Mouse (Mus musculus) limb, embryonic 15.5 days (tissue): ENCODE data around the gene Nostrin. TPM values are rescaled to one million over a fixed set of nuclear protein-coding genes. Genes with fewer than 3 reads are reported as not detected.

ENCODE experiments used
- ATAC-seq: fragments of 200-750 bp; cut with Nextera tagmentation; 2 replicates; pipeline ENCODE4 v1.8.0; 2017; ENCODE audit warnings: low read depth, moderate TSS enrichment; ENCODE audit not compliant: insufficient number of reproducible peaks, low FRiP score, low TSS enrichment
- H3K27ac ChIP-seq: fragments of 300-500 bp; sonication (generic); 2 replicates; pipeline ENCODE4 v1.5.1; 2015; ENCODE audit warnings: moderate library complexity, mild to moderate bottlenecking, inconsistent platforms
- H3K27me3 ChIP-seq: fragments of 300-500 bp; sonication (generic); 2 replicates; pipeline ENCODE4 v1.6.1; 2015; ENCODE audit warnings: inconsistent platforms
- H3K36me3 ChIP-seq: fragments of 300-500 bp; sonication (generic); 2 replicates; pipeline ENCODE4 v1.6.1; 2015; ENCODE audit warnings: inconsistent platforms
- H3K4me1 ChIP-seq: fragments of 300-500 bp; sonication (generic); 2 replicates; pipeline ENCODE4 v1.6.1; 2015; ENCODE audit warnings: inconsistent platforms
- H3K4me2 ChIP-seq: fragments of 300-500 bp; sonication (generic); 2 replicates; pipeline ENCODE4 v1.6.1; 2015; ENCODE audit warnings: mild to moderate bottlenecking, inconsistent platforms
- H3K4me3 ChIP-seq: fragments of 300-500 bp; sonication (generic); 2 replicates; pipeline ENCODE4 v1.5.1; 2015; ENCODE audit warnings: mild to moderate bottlenecking, inconsistent platforms
- H3K9ac ChIP-seq: fragments of 300-500 bp; sonication (generic); 2 replicates; pipeline ENCODE4 v1.6.1; 2015; ENCODE audit warnings: inconsistent platforms
- H3K9me3 ChIP-seq: fragments of 300-500 bp; sonication (generic); 2 replicates; pipeline ENCODE4 v1.6.1; 2016; ENCODE audit warnings: inconsistent platforms
- WGBS: fragments of 180-500 bp; shearing (Covaris S2); methylation state at CpG from one replicate; pipeline ENCODE4 v1.1.7; 2015; 5-methylcytosine and 5-hydroxymethylcytosine counted together
- polyA plus RNA-seq: library from polyadenylated mRNA; unstranded; fragments of >200 nt; fragmentation: Nextera tagmentation; extraction: Ambion mirVana; gene quantifications from 2 replicates; pipeline ENCODE4 v1.2.1, GENCODE M21; 2015

The Nostrin gene
- polyA plus RNA-seq, 1 experiment from 2014 or later, result 1.0 TPM

GRCm38 (mm10) chr2:69158907-69159306, 23.3 kb downstream of the Nostrin start:
- Histone ChIP-seq H3K9ac (no peak overlapping the region), H3K9me3 (no peaks in the 10 kb centered on the region)
- no peak for ATAC-seq

GRCm38 (mm10) chr2:69170395-69171077, 34.9 kb downstream of the Nostrin start:
- no peak for ATAC-seq
- H3K9me3 ChIP-seq, result no peaks in the 10 kb centered on the region
- WGBS, result 50% methylated on average over 9 of the region's 9 CpGs
- no peaks in the 10 kb centered on the region for H3K27me3 ChIP-seq
- H3K4me3 ChIP-seq, result no peak overlapping the region
- H3K36me3 ChIP-seq, result no peaks in the 10 kb centered on the region
- H3K9ac ChIP-seq, result no peak overlapping the region
- H3K4me2 ChIP-seq, result no peak overlapping the region
- no peaks in the 10 kb centered on the region for H3K4me1 ChIP-seq
- H3K27ac ChIP-seq, result no peak overlapping the region

More at GRCm38 (mm10) chr2:69158907-69159306, 23.3 kb downstream of the Nostrin start:
- Histone ChIP-seq H3K27ac (no peak overlapping the region), H3K27me3 (no peaks in the 10 kb centered on the region), H3K4me3 (no peak overlapping the region), H3K36me3 (no peaks in the 10 kb centered on the region), H3K4me1 (no peaks in the 10 kb centered on the region), H3K4me2 (no peak overlapping the region)

GRCm38 (mm10) chr2:69175296-69175695, 39.7 kb downstream of the Nostrin start:
- H3K27ac ChIP-seq, result no peak overlapping the region
- no peaks in the 10 kb centered on the region for H3K27me3 ChIP-seq
- H3K9ac ChIP-seq, result no peak overlapping the region
- ATAC-seq, result no peak
- no peak overlapping the region for H3K4me3 ChIP-seq
- H3K9me3 ChIP-seq, result no peaks in the 10 kb centered on the region
- no peaks in the 10 kb centered on the region for H3K36me3 ChIP-seq
- no peaks in the 10 kb centered on the region for H3K4me1 ChIP-seq
- 77% methylated on average over 5 of the region's 5 CpGs for WGBS
- H3K4me2 ChIP-seq, result no peak overlapping the region

GRCm38 (mm10) chr2:69179721-69180120, 44.1 kb downstream of the Nostrin start:
- Histone ChIP-seq H3K27ac (no peak overlapping the region), H3K36me3 (no peaks in the 10 kb centered on the region), H3K27me3 (no peaks in the 10 kb centered on the region), H3K4me1 (no peaks in the 10 kb centered on the region), H3K4me3 (no peak overlapping the region), H3K4me2 (no peak overlapping the region), H3K9ac (no peak overlapping the region), H3K9me3 (no peaks in the 10 kb centered on the region)
- no peak for ATAC-seq
- 81% methylated on average over 4 of the region's 4 CpGs for WGBS

GRCm38 (mm10) chr2:69187990-69188389, 52.4 kb downstream of the Nostrin start:
- peaks cover 2% of the 10 kb centered on the region; the same call in 1 of the 2 replicates for H3K36me3 ChIP-seq
- no peaks in the 10 kb centered on the region for H3K27me3 ChIP-seq
- H3K4me2 ChIP-seq, result no peak overlapping the region
- H3K9ac ChIP-seq, result no peak overlapping the region
- H3K4me1 ChIP-seq, result no peaks in the 10 kb centered on the region
- 79% methylated on average over 2 of the region's 2 CpGs for WGBS
- H3K4me3 ChIP-seq, result no peak overlapping the region
- no peaks in the 10 kb centered on the region for H3K9me3 ChIP-seq
- no peak for ATAC-seq
- no peak overlapping the region for H3K27ac ChIP-seq

- no peaks in the 10 kb centered on the region for H3K27me3 ChIP-seq
- H3K9ac ChIP-seq, result no peak overlapping the region
- H3K27ac ChIP-seq, result no peak overlapping the region
- H3K9me3 ChIP-seq, result no peaks in the 10 kb centered on the region
- no peak overlapping the region for H3K4me2 ChIP-seq
- no peaks in the 10 kb centered on the region for H3K4me1 ChIP-seq
- ATAC-seq, result no peak
- peaks cover 9% of the 10 kb centered on the region for H3K36me3 ChIP-seq
- 91% methylated on average over 6 of the region's 6 CpGs for WGBS
- H3K4me3 ChIP-seq, result no peak overlapping the region
Measured at GRCm38 (mm10) chr2:69188732-69189131, 53.1 kb downstream of the Nostrin start.

GRCm38 (mm10) chr2:69189222-69189621, 53.6 kb downstream of the Nostrin start:
- H3K9me3 ChIP-seq, result no peaks in the 10 kb centered on the region
- H3K27me3 ChIP-seq, result no peaks in the 10 kb centered on the region
- peaks cover 14% of the 10 kb centered on the region for H3K36me3 ChIP-seq
- H3K4me3 ChIP-seq, result no peak overlapping the region
- WGBS, result 67% methylated on average over 4 of the region's 4 CpGs
- H3K9ac ChIP-seq, result no peak overlapping the region
- no peaks in the 10 kb centered on the region for H3K4me1 ChIP-seq
- H3K4me2 ChIP-seq, result no peak overlapping the region
- H3K27ac ChIP-seq, result no peak overlapping the region
- ATAC-seq, result no peak

GRCm38 (mm10) chr2:69191059-69191458, 55.5 kb downstream of the Nostrin start:
- no peak overlapping the region for H3K4me3 ChIP-seq
- WGBS, result 82% methylated on average over 5 of the region's 5 CpGs
- H3K27me3 ChIP-seq, result no peaks in the 10 kb centered on the region
- ATAC-seq, result no peak
- no peaks in the 10 kb centered on the region for H3K9me3 ChIP-seq
- no peaks in the 10 kb centered on the region for H3K4me1 ChIP-seq
- no peak overlapping the region for H3K9ac ChIP-seq
- H3K27ac ChIP-seq, result no peak overlapping the region
- H3K4me2 ChIP-seq, result no peak overlapping the region
- peaks cover 19% of the 10 kb centered on the region for H3K36me3 ChIP-seq

- Histone ChIP-seq H3K27ac (no peak overlapping the region), H3K36me3 (peaks cover 27% of the 10 kb centered on the region), H3K4me2 (no peak overlapping the region), H3K9me3 (no peaks in the 10 kb centered on the region), H3K4me1 (no peaks in the 10 kb centered on the region), H3K27me3 (no peaks in the 10 kb centered on the region), H3K4me3 (no peak overlapping the region), H3K9ac (no peak overlapping the region)
- no peak for ATAC-seq
- 77% methylated on average over 5 of the region's 5 CpGs for WGBS
Measured at GRCm38 (mm10) chr2:69193555-69193954, 58.0 kb downstream of the Nostrin start.

GRCm38 (mm10) chr2:69205185-69205584, 69.6 kb downstream of the Nostrin start:
- Histone ChIP-seq H3K4me2 (peak overlapping the region; percentile 68), H3K4me3 (peak overlapping the region; percentile 67), H3K27ac (no peak overlapping the region), H3K9ac (peak overlapping the region; percentile 67), H3K4me1 (peaks cover 9% of the 10 kb centered on the region), H3K27me3 (no peaks in the 10 kb centered on the region), H3K9me3 (no peaks in the 10 kb centered on the region), H3K36me3 (peaks cover 17% of the 10 kb centered on the region)
- 19% methylated on average over 6 of the region's 6 CpGs for WGBS
- no peak for ATAC-seq

- Histone ChIP-seq H3K4me1 (peaks cover 9% of the 10 kb centered on the region), H3K4me3 (peak within 1 kb of the TSS; percentile 67), H3K9me3 (no peaks in the 10 kb centered on the region), H3K27me3 (no peaks in the 10 kb centered on the region), H3K9ac (peak within 1 kb of the TSS; percentile 67), H3K27ac (no peak within 1 kb of the TSS), H3K36me3 (peaks cover 16% of the 10 kb centered on the region), H3K4me2 (peak within 1 kb of the TSS; percentile 68)
- WGBS, result under 1% methylated on average over 46 of the region's 46 CpGs
- ATAC-seq, result peak; percentile 98
Measured at GRCm38 (mm10) chr2:69205791-69206351, 70.3 kb downstream of the Nostrin start, which contains the start of gene Spc25. TSS of gene Spc25 (minus strand) at chr2:69206194.

- no peak for ATAC-seq
- Histone ChIP-seq H3K36me3 (peaks cover 9% of the 10 kb centered on the region), H3K27ac (no peak overlapping the region), H3K9ac (no peak overlapping the region), H3K9me3 (no peaks in the 10 kb centered on the region), H3K4me2 (peak overlapping the region; percentile 42), H3K4me1 (peaks cover 9% of the 10 kb centered on the region), H3K27me3 (no peaks in the 10 kb centered on the region), H3K4me3 (peak overlapping the region; percentile 67)
- WGBS, result 20% methylated on average over 7 of the region's 7 CpGs
Measured at GRCm38 (mm10) chr2:69206523-69206922, 70.9 kb downstream of the Nostrin start.
